Mouse (Mus musculus) left cerebral cortex, postnatal 36 days (tissue): ENCODE data around the gene Ang. TPM values are rescaled to one million over a fixed set of nuclear protein-coding genes. Genes with fewer than 3 reads are reported as not detected.

Source experiments
- DNase-seq, 2 experiments: peaks; one replicate each; pipeline ENCODE4 v3.0.0; 2021 to 2022; ENCODE audit warnings: low spot score in 2 of 2, mixed read lengths in 1 of 2
- intact Hi-C: fragments of 180-260 bp; cut with DNase I; formaldehyde crosslinking; loops from one replicate; pipeline ENCODE4 v1.15.1; 2025
- total RNA-seq, 2 experiments: library from RNA; stranded (reverse); gene quantifications; 2 replicates each; pipeline ENCODE4 v1.2.3; 2021

Gene Ang
- total RNA-seq, 2 experiments from 2014 or later: 3.6 to 5.3 TPM

DNA sequence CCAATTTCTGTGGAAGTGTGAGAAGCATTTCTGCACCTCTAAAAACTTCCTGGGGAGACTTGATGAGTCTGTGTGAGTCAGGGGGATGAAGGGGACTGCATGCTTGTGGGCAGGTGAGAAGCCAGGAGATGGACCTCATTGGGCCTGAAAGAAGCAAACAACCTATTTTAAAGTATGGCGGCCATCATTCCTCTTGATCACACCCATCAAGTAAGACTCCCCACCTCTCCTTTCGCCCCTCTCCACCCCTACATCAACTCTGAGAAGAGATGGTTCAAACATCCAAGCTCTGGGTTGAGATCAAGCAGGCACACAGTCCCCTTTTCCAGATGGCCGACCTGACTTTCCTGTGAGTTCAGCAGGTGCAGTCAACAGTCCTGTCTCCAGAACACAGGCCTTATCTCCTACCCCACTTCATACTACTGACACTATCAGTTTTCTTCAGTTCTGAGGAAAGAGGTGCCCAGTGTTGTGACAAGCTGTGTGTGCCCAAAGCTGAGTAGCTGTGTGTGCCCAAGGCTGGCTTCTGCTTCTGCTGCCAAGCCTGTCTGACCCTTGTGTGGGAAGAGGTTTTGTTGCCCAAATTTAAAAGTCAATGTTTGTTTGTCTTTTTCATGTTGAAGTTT is 59.4 kb downstream of the Ang start:
- no peak for DNase-seq
- intact Hi-C loops: no loop called here

Other genes starting within 250 kb of the Ang start
- 1 to 10 TPM; 2.9 to 4.1 TPM for gene Tep1, start 220.6 kb upstream of the Ang start, total RNA-seq
- gene Klhl33, start 193.6 kb upstream of the Ang start, total RNA-seq: 1 to 10 TPM; 3.6 to 4.8 TPM
- gene Osgep, start 166.3 kb upstream of the Ang start, total RNA-seq: 10 to 100 TPM; 32.0 to 35.7 TPM
- gene Apex1, start 166.2 kb upstream of the Ang start, total RNA-seq: 10 to 100 TPM; 52.0 to 58.6 TPM
- gene Pip4p1, start 160.3 kb upstream of the Ang start, total RNA-seq: 100 to 1,000 TPM in 1 of 2 experiments, 10 to 100 TPM in 1; 89.8 to 103 TPM
- gene Pnp, start 160.1 kb upstream of the Ang start, total RNA-seq: 10 to 100 TPM; 10.7 to 11.0 TPM
- gene Gm49342, start 146.6 kb upstream of the Ang start, total RNA-seq: 10 to 100 TPM in 1 of 2 experiments, 1 to 10 TPM in 1; 10.0 to 13.0 TPM
- 1 to 10 TPM; 1.1 to 1.4 TPM for gene Pnp2, start 135.2 kb upstream of the Ang start, total RNA-seq
- under 1 TPM; 0.20 to 0.25 TPM for gene Rnase10, start 83.4 kb upstream of the Ang start, total RNA-seq
- not detected for gene Rnase9, start 49.3 kb upstream of the Ang start, total RNA-seq
- not detected for gene Rnase11, start 41.0 kb upstream of the Ang start, total RNA-seq
- not detected for gene Rnase12, start 33.5 kb upstream of the Ang start, total RNA-seq
- gene Olfr750, start 16.7 kb upstream of the Ang start, total RNA-seq: not detected
- gene Rnase4, start 73 bp upstream of the Ang start, total RNA-seq: 10 to 100 TPM; 17.8 to 19.3 TPM
- not detected for gene Eddm3b, start 23.3 kb downstream of the Ang start, total RNA-seq
- under 1 TPM in 1 of 2 experiments, not detected in 1; 0.12 TPM for gene Rnase6, start 32.8 kb downstream of the Ang start, total RNA-seq
- under 1 TPM; 0.76 to 0.97 TPM for gene Rnase1, start 55.6 kb downstream of the Ang start, total RNA-seq
- not detected for gene Rnase2b, start 71.1 kb downstream of the Ang start, total RNA-seq
- gene Ang2, start 108.0 kb downstream of the Ang start, total RNA-seq: not detected
- gene Ear14, start 112.2 kb downstream of the Ang start, total RNA-seq: not detected
- gene Rnase2a, start 165.0 kb downstream of the Ang start, total RNA-seq: not detected